Mouse (Mus musculus): ENCODE data around the gene Meaf6.

GRCm38 (mm10) chr4:125063829-125064228, 21.1 kb upstream of the Meaf6 start:
- TF ChIP-seq GATA1 (IDR thresholded peaks at IDR 0.05; ENCODE audit: low read length), result no peak
- no peak for TF ChIP-seq TAL1 (IDR thresholded peaks at IDR 0.05; ENCODE audit: low read length)

Data from erythroblast, embryonic 14.5 days (primary cell).